Comparison of ENCODE assay signal across 1 mouse cellular context in the genomic region with DNA sequence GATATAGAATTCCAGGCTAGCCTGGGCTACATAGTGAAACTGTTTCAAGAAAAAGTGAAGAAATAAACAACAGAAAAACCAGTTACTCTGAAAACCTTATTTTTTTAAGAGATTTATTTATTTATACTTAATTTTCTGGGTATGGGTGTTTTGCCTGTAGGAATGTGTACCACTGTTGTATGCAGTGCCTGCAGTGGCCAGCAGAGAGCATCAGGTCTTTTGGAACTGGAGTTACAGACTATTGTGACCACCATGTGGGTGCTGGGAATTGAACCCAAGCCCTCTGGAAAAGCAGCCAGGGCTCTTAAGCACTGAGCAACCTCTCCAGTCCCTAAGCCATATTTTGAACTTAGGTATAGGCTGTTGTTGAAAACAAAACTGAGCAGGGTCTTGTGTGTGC.
TF ChIP-seq lines count a peak whose summit lies in the region.

No protein-coding gene starts in this region.

TF ChIP-seq in MEL, 35 proteins besides CTCF, POLR2A, EP300 and RAD21:
- TF ChIP-seq MEF2A (IDR thresholded peaks at IDR 0.05; ENCODE audit: extremely low read depth, insufficient replicate concordance, low read depth, low read length, poor library complexity, severe bottlenecking) (no peak), RCOR1 (IDR thresholded peaks at IDR 0.05; ENCODE audit: low read depth, low read length) (no peak), SMC3 (IDR thresholded peaks at IDR 0.05; ENCODE audit: low read depth, low read length) (peak; percentile 37)
